Mouse (Mus musculus): ENCODE results near the gene Nyx. TPM values are rescaled to one million over a fixed set of nuclear protein-coding genes. Genes with fewer than 3 reads are reported as not detected.

Nyx gene
- polyA plus RNA-seq, 1 experiment from 2014 or later = 0.06 TPM

Other genes starting within 250 kb of the Nyx start
- 144 TPM in 2 replicates for gene Ddx3x, start 185.1 kb upstream of the Nyx start, polyA plus RNA-seq (2015; fragmentation: Nextera tagmentation; extraction: Ambion mirVana)
- 2.1 and 2.9 TPM in 2 replicates for gene Gpr34, start 166.0 kb downstream of the Nyx start, polyA plus RNA-seq (2015; fragmentation: Nextera tagmentation; extraction: Ambion mirVana)
- gene Gpr82, start 195.3 kb downstream of the Nyx start, polyA plus RNA-seq (2015; fragmentation: Nextera tagmentation; extraction: Ambion mirVana) = 0.64 and 0.70 TPM in 2 replicates

All from limb, embryonic 13.5 days (tissue).